Mouse (Mus musculus): ENCODE results near the gene 1600014C23Rik. TPM values are rescaled to one million over a fixed set of nuclear protein-coding genes. Genes with fewer than 3 reads are reported as not detected.

1600014C23Rik gene
- polyA plus RNA-seq, 1 experiment = not detected

- no peaks in the 10 kb centered on the region for H3K36me3 ChIP-seq (ENCODE audit: control insufficient read depth, insufficient read depth, low read length, poor library complexity, severe bottlenecking)
- no peak overlapping the region for H3K27ac ChIP-seq (ENCODE audit: insufficient read depth, low read length)
- H3K9me3 ChIP-seq (replicated peaks; ENCODE audit: control insufficient read depth, insufficient read depth, low read length, poor library complexity, severe bottlenecking) = no peaks in the 10 kb centered on the region
- no peak overlapping the region for H3K9ac ChIP-seq (ENCODE audit: low read depth, poor library complexity, severe bottlenecking)
- no peak for TF ChIP-seq EP300 (IDR thresholded peaks at IDR 0.05; ENCODE audit: insufficient read depth, low read depth, low read length)
- no peak for TF ChIP-seq CTCF (IDR thresholded peaks at IDR 0.05; ENCODE audit: low read depth, low read length)
- TF ChIP-seq POLR2A (IDR thresholded peaks at IDR 0.05; ENCODE audit: insufficient read depth, low read length) = no peak
- H3K27me3 ChIP-seq (ENCODE audit: control insufficient read depth, insufficient read depth, low read length, poor library complexity, severe bottlenecking) = no peaks in the 10 kb centered on the region
- peaks cover 1% of the 10 kb centered on the region for H3K4me1 ChIP-seq (ENCODE audit: control insufficient read depth, insufficient read depth, low read length)
- no peak overlapping the region for H3K4me3 ChIP-seq (ENCODE audit: low read depth, low read length)
Measured at GRCm38 (mm10) chr17:45727481-45727880, 6.2 kb downstream of the 1600014C23Rik start.

DNA sequence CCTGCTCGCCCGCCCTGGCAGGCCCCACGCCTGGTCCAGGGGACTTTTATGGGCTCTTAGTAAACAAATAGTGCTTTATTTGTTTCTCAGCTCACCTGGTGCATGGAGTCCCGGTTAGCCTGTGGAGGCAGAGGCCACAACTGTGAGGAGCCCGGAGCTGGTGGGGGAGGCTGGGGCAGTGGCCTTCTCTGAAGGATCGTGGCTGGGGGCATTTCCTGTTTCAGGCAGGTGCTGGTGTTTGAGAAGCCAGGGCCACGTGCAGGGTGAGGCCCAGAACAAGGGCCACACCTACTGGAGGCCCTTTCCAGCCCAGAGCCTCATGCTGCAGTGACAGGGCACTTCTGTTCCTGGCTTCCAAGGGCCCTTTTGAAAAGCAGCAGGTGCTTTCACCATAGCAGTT, 7.4 kb downstream of the 1600014C23Rik start:
- Histone ChIP-seq H3K9me3 (replicated peaks; ENCODE audit: control insufficient read depth, insufficient read depth, low read length, poor library complexity, severe bottlenecking) (no peaks in the 10 kb centered on the region), H3K36me3 (ENCODE audit: control insufficient read depth, insufficient read depth, low read length, poor library complexity, severe bottlenecking) (no peaks in the 10 kb centered on the region), H3K27ac (ENCODE audit: insufficient read depth, low read length) (no peak overlapping the region), H3K9ac (ENCODE audit: low read depth, poor library complexity, severe bottlenecking) (no peak overlapping the region), H3K27me3 (ENCODE audit: control insufficient read depth, insufficient read depth, low read length, poor library complexity, severe bottlenecking) (no peaks in the 10 kb centered on the region), H3K4me3 (ENCODE audit: low read depth, low read length) (no peak overlapping the region), H3K4me1 (ENCODE audit: control insufficient read depth, insufficient read depth, low read length) (peaks cover 1% of the 10 kb centered on the region)
- TF ChIP-seq CTCF (IDR thresholded peaks at IDR 0.05; ENCODE audit: low read depth, low read length) (no peak), EP300 (IDR thresholded peaks at IDR 0.05; ENCODE audit: insufficient read depth, low read depth, low read length) (peak; percentile 57; the same call in 1 of the 2 replicates)

DNA sequence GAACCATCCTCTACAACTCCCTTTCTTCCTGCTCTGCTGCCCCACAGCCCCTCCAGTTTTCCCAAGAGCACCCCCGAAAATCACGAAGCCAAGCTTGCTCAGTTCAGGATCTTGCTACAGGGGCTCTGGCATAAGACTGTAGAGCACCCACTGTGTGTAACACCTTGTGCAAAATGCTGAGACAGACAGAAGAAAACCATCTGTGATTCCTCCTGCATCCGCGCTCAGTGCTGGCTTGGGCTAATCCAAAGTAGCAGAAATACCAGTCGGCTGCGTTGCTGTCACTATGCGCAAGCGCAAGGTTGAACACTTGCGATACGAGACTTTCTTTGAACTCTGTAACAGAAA, 9.1 kb downstream of the 1600014C23Rik start:
- TF ChIP-seq POLR2A (IDR thresholded peaks at IDR 0.05; ENCODE audit: insufficient read depth, low read length) (no peak), EP300 (IDR thresholded peaks at IDR 0.05; ENCODE audit: insufficient read depth, low read depth, low read length) (no peak), CTCF (IDR thresholded peaks at IDR 0.05; ENCODE audit: low read depth, low read length) (no peak)
- peaks cover 1% of the 10 kb centered on the region for H3K4me1 ChIP-seq (ENCODE audit: control insufficient read depth, insufficient read depth, low read length)
- no peaks in the 10 kb centered on the region for H3K36me3 ChIP-seq (ENCODE audit: control insufficient read depth, insufficient read depth, low read length, poor library complexity, severe bottlenecking)
- no peak overlapping the region for H3K4me3 ChIP-seq (ENCODE audit: low read depth, low read length)
- no peaks in the 10 kb centered on the region for H3K9me3 ChIP-seq (replicated peaks; ENCODE audit: control insufficient read depth, insufficient read depth, low read length, poor library complexity, severe bottlenecking)
- no peak overlapping the region for H3K27ac ChIP-seq (ENCODE audit: insufficient read depth, low read length)
- H3K27me3 ChIP-seq (ENCODE audit: control insufficient read depth, insufficient read depth, low read length, poor library complexity, severe bottlenecking) = no peaks in the 10 kb centered on the region
- H3K9ac ChIP-seq (ENCODE audit: low read depth, poor library complexity, severe bottlenecking) = no peak overlapping the region

- H3K36me3 ChIP-seq (ENCODE audit: control insufficient read depth, insufficient read depth, low read length, poor library complexity, severe bottlenecking) = no peaks in the 10 kb centered on the region
- no peaks in the 10 kb centered on the region for H3K9me3 ChIP-seq (replicated peaks; ENCODE audit: control insufficient read depth, insufficient read depth, low read length, poor library complexity, severe bottlenecking)
- peak overlapping the region; percentile 41 for H3K9ac ChIP-seq (ENCODE audit: low read depth, poor library complexity, severe bottlenecking)
- TF ChIP-seq CTCF (IDR thresholded peaks at IDR 0.05; ENCODE audit: low read depth, low read length) (peak; percentile 98), POLR2A (IDR thresholded peaks at IDR 0.05; ENCODE audit: insufficient read depth, low read length) (no peak)
- H3K4me3 ChIP-seq (ENCODE audit: low read depth, low read length) = peak overlapping the region; percentile 59
- H3K27ac ChIP-seq (ENCODE audit: insufficient read depth, low read length) = no peak overlapping the region
- no peaks in the 10 kb centered on the region for H3K27me3 ChIP-seq (ENCODE audit: control insufficient read depth, insufficient read depth, low read length, poor library complexity, severe bottlenecking)
- peaks cover 1% of the 10 kb centered on the region for H3K4me1 ChIP-seq (ENCODE audit: control insufficient read depth, insufficient read depth, low read length)
Measured at GRCm38 (mm10) chr17:45723732-45724573, 9.7 kb downstream of the 1600014C23Rik start.

GRCm38 (mm10) chr17:45718323-45718722, 15.3 kb downstream of the 1600014C23Rik start:
- Histone ChIP-seq H3K4me1 (ENCODE audit: control insufficient read depth, insufficient read depth, low read length) (no peaks in the 10 kb centered on the region), H3K36me3 (ENCODE audit: control insufficient read depth, insufficient read depth, low read length, poor library complexity, severe bottlenecking) (no peaks in the 10 kb centered on the region)

GRCm38 (mm10) chr17:45711525-45711924, 22.1 kb downstream of the 1600014C23Rik start:
- Histone ChIP-seq H3K27ac (ENCODE audit: insufficient read depth, low read length) (no peak overlapping the region), H3K9me3 (replicated peaks; ENCODE audit: control insufficient read depth, insufficient read depth, low read length, poor library complexity, severe bottlenecking) (no peaks in the 10 kb centered on the region), H3K4me3 (ENCODE audit: low read depth, low read length) (no peak overlapping the region), H3K27me3 (ENCODE audit: control insufficient read depth, insufficient read depth, low read length, poor library complexity, severe bottlenecking) (no peaks in the 10 kb centered on the region), H3K4me1 (ENCODE audit: control insufficient read depth, insufficient read depth, low read length) (no peaks in the 10 kb centered on the region), H3K9ac (ENCODE audit: low read depth, poor library complexity, severe bottlenecking) (no peak overlapping the region), H3K36me3 (ENCODE audit: control insufficient read depth, insufficient read depth, low read length, poor library complexity, severe bottlenecking) (no peaks in the 10 kb centered on the region)
- TF ChIP-seq EP300 (IDR thresholded peaks at IDR 0.05; ENCODE audit: insufficient read depth, low read depth, low read length) (no peak), CTCF (IDR thresholded peaks at IDR 0.05; ENCODE audit: low read depth, low read length) (no peak), POLR2A (IDR thresholded peaks at IDR 0.05; ENCODE audit: insufficient read depth, low read length) (no peak)

More at GRCm38 (mm10) chr17:45718323-45718722, 15.3 kb downstream of the 1600014C23Rik start:
- H3K4me3 ChIP-seq (ENCODE audit: low read depth, low read length) = no peak overlapping the region
- TF ChIP-seq EP300 (IDR thresholded peaks at IDR 0.05; ENCODE audit: insufficient read depth, low read depth, low read length) (no peak), CTCF (IDR thresholded peaks at IDR 0.05; ENCODE audit: low read depth, low read length) (peak; percentile 96), POLR2A (IDR thresholded peaks at IDR 0.05; ENCODE audit: insufficient read depth, low read length) (no peak)
- no peaks in the 10 kb centered on the region for H3K27me3 ChIP-seq (ENCODE audit: control insufficient read depth, insufficient read depth, low read length, poor library complexity, severe bottlenecking)
- H3K9me3 ChIP-seq (replicated peaks; ENCODE audit: control insufficient read depth, insufficient read depth, low read length, poor library complexity, severe bottlenecking) = no peaks in the 10 kb centered on the region
- H3K9ac ChIP-seq (ENCODE audit: low read depth, poor library complexity, severe bottlenecking) = no peak overlapping the region
- H3K27ac ChIP-seq (ENCODE audit: insufficient read depth, low read length) = no peak overlapping the region

All from ES-Bruce4 (cell line).